Mouse (Mus musculus): ENCODE measurements around the gene Taf1b. TPM values are rescaled to one million over a fixed set of nuclear protein-coding genes. Genes with fewer than 3 reads are reported as not detected.
"Not testable (repeated sequence)": the region's sequence is repeated elsewhere in the genome, so short reads cannot be mapped to it uniquely, and the experiment has no call there.

The Taf1b gene
- polyA plus RNA-seq (2015; fragmentation: Nextera tagmentation; extraction: Ambion mirVana), result 12.0 and 12.8 TPM in 2 replicates

- Histone ChIP-seq H3K27ac (replicated peaks) (peak within 1 kb of the TSS; percentile 75), H3K9ac (ENCODE audit: low read length) (peak within 1 kb of the TSS; percentile 64), H3K27me3 (ENCODE audit: control insufficient read depth, insufficient read depth, low read length) (no peaks in the 10 kb centered on the region), H3K4me2 (replicated peaks; ENCODE audit: low read depth) (peak within 1 kb of the TSS; percentile 59), H3K36me3 (ENCODE audit: control insufficient read depth, insufficient read depth, low read length) (no peaks in the 10 kb centered on the region), H3K9me3 (ENCODE audit: control insufficient read depth, low read length) (no peaks in the 10 kb centered on the region), H3K4me1 (replicated peaks; ENCODE audit: control insufficient read depth, insufficient read depth) (no peaks in the 10 kb centered on the region), H3K4me3 (ENCODE audit: low read depth, low read length) (peak within 1 kb of the TSS; percentile 76)
- peak; percentile 85 for DNase-seq (ENCODE audit: low spot score)
- WGBS, result 7% methylated on average over 31 of the region's 31 CpGs
- peak; percentile 89 for ATAC-seq (ENCODE audit: low FRiP score, low TSS enrichment)
- TF ChIP-seq EP300 (optimal IDR thresholded peaks at IDR 0.05) (no peak), CTCF (IDR thresholded peaks at IDR 0.05; ENCODE audit: low read depth) (peak; percentile 12; the same call in 1 of the 2 replicates)
These were observed at the start of gene Taf1b for GRCm38 (mm10) chr12:24498150-24498840. Gene Taf1b (plus strand): TSS chr12:24498359.

GRCm38 (mm10) chr12:24460406-24460805 lies 37.8 kb upstream of the Taf1b start:
- no peaks in the 10 kb centered on the region for H3K9me3 ChIP-seq (ENCODE audit: control insufficient read depth, low read length)
- H3K27ac ChIP-seq (replicated peaks), result no peak overlapping the region
- 87% methylated on average over 10 of the region's 10 CpGs for WGBS
- H3K4me3 ChIP-seq (ENCODE audit: low read depth, low read length), result no peak overlapping the region
- H3K36me3 ChIP-seq (ENCODE audit: control insufficient read depth, insufficient read depth, low read length), result no peaks in the 10 kb centered on the region
- no peak for ATAC-seq (ENCODE audit: low FRiP score, low TSS enrichment)
- H3K27me3 ChIP-seq (ENCODE audit: control insufficient read depth, insufficient read depth, low read length), result no peaks in the 10 kb centered on the region
- H3K4me2 ChIP-seq (replicated peaks; ENCODE audit: low read depth), result no peak overlapping the region
- H3K9ac ChIP-seq (ENCODE audit: low read length), result no peak overlapping the region
- no peak for DNase-seq (ENCODE audit: low spot score)
- no peak for TF ChIP-seq EP300 (optimal IDR thresholded peaks at IDR 0.05)
- TF ChIP-seq CTCF (IDR thresholded peaks at IDR 0.05; ENCODE audit: low read depth), result no peak
- H3K4me1 ChIP-seq (replicated peaks; ENCODE audit: control insufficient read depth, insufficient read depth), result no peaks in the 10 kb centered on the region

GRCm38 (mm10) chr12:24462121-24462520 lies 36.0 kb upstream of the Taf1b start:
- not testable (repeated sequence) for H3K9ac ChIP-seq (ENCODE audit: low read length); H3K27me3 ChIP-seq (ENCODE audit: control insufficient read depth, insufficient read depth, low read length); H3K4me1 ChIP-seq (replicated peaks; ENCODE audit: control insufficient read depth, insufficient read depth); DNase-seq (ENCODE audit: low spot score); ATAC-seq (ENCODE audit: low FRiP score, low TSS enrichment); H3K9me3 ChIP-seq (ENCODE audit: control insufficient read depth, low read length); H3K36me3 ChIP-seq (ENCODE audit: control insufficient read depth, insufficient read depth, low read length); H3K4me2 ChIP-seq (replicated peaks; ENCODE audit: low read depth); H3K27ac ChIP-seq (replicated peaks); H3K4me3 ChIP-seq (ENCODE audit: low read depth, low read length)
- WGBS, result 41% methylated on average over 4 of the region's 4 CpGs
- TF ChIP-seq CTCF (IDR thresholded peaks at IDR 0.05; ENCODE audit: low read depth), result peak; percentile 72

- H3K9me3 ChIP-seq (ENCODE audit: control insufficient read depth, low read length); H3K4me1 ChIP-seq (replicated peaks; ENCODE audit: control insufficient read depth, insufficient read depth); H3K9ac ChIP-seq (ENCODE audit: low read length); H3K36me3 ChIP-seq (ENCODE audit: control insufficient read depth, insufficient read depth, low read length); H3K27me3 ChIP-seq (ENCODE audit: control insufficient read depth, insufficient read depth, low read length); H3K4me3 ChIP-seq (ENCODE audit: low read depth, low read length); H3K4me2 ChIP-seq (replicated peaks; ENCODE audit: low read depth): not testable (repeated sequence)
- ATAC-seq (ENCODE audit: low FRiP score, low TSS enrichment) (peak; percentile 98), DNase-seq (ENCODE audit: low spot score) (peak; percentile 79)
- WGBS, result 63% methylated on average over 5 of the region's 6 CpGs
- H3K27ac ChIP-seq (replicated peaks), result peak overlapping the region; percentile 40; the same call in 1 of the 2 replicates
These were observed 34.7 kb upstream of the Taf1b start for GRCm38 (mm10) chr12:24463490-24463889.

GRCm38 (mm10) chr12:24468966-24469365 lies 29.2 kb upstream of the Taf1b start:
- Histone ChIP-seq H3K4me2 (replicated peaks; ENCODE audit: low read depth) (no peak overlapping the region), H3K27ac (replicated peaks) (no peak overlapping the region), H3K4me3 (ENCODE audit: low read depth, low read length) (no peak overlapping the region), H3K36me3 (ENCODE audit: control insufficient read depth, insufficient read depth, low read length) (no peaks in the 10 kb centered on the region), H3K9ac (ENCODE audit: low read length) (no peak overlapping the region), H3K4me1 (replicated peaks; ENCODE audit: control insufficient read depth, insufficient read depth) (no peaks in the 10 kb centered on the region), H3K9me3 (ENCODE audit: control insufficient read depth, low read length) (no peaks in the 10 kb centered on the region), H3K27me3 (ENCODE audit: control insufficient read depth, insufficient read depth, low read length) (no peaks in the 10 kb centered on the region)
- no peak for DNase-seq (ENCODE audit: low spot score)
- 55% methylated on average over 2 of the region's 2 CpGs for WGBS
- TF ChIP-seq CTCF (IDR thresholded peaks at IDR 0.05; ENCODE audit: low read depth) (no peak), EP300 (optimal IDR thresholded peaks at IDR 0.05) (no peak)
- no peak for ATAC-seq (ENCODE audit: low FRiP score, low TSS enrichment)

- no peaks in the 10 kb centered on the region for H3K4me1 ChIP-seq (replicated peaks; ENCODE audit: control insufficient read depth, insufficient read depth)
- no peak overlapping the region for H3K9ac ChIP-seq (ENCODE audit: low read length)
- H3K27me3 ChIP-seq (ENCODE audit: control insufficient read depth, insufficient read depth, low read length), result no peaks in the 10 kb centered on the region
- WGBS, result 13% methylated on average over 4 of the region's 4 CpGs
- H3K4me3 ChIP-seq (ENCODE audit: low read depth, low read length), result no peak overlapping the region
- no peak overlapping the region for H3K4me2 ChIP-seq (replicated peaks; ENCODE audit: low read depth)
- DNase-seq (ENCODE audit: low spot score) (peak; percentile 42), ATAC-seq (ENCODE audit: low FRiP score, low TSS enrichment) (no peak)
- H3K9me3 ChIP-seq (ENCODE audit: control insufficient read depth, low read length), result no peaks in the 10 kb centered on the region
- no peak overlapping the region for H3K27ac ChIP-seq (replicated peaks)
- no peaks in the 10 kb centered on the region for H3K36me3 ChIP-seq (ENCODE audit: control insufficient read depth, insufficient read depth, low read length)
- peak; percentile 90 for TF ChIP-seq CTCF (IDR thresholded peaks at IDR 0.05; ENCODE audit: low read depth)
- no peak for TF ChIP-seq EP300 (optimal IDR thresholded peaks at IDR 0.05)
These were observed 27.2 kb upstream of the Taf1b start for GRCm38 (mm10) chr12:24470943-24471342.
